Mouse (Mus musculus) liver, embryonic 12.5 days (tissue): ENCODE data around the gene Man1c1. TPM values are rescaled to one million over a fixed set of nuclear protein-coding genes. Genes with fewer than 3 reads are reported as not detected.

Experiments
- ATAC-seq: fragments of 200-750 bp; cut with Nextera tagmentation; 2 replicates; pipeline ENCODE4 v1.8.0; 2017; ENCODE audit warnings: moderate number of reproducible peaks, mild to moderate bottlenecking, moderate library complexity
- H3K27ac ChIP-seq: fragments of 300-500 bp; sonication (generic); 2 replicates; pipeline ENCODE4 v1.5.1; 2016; ENCODE audit warnings: mild to moderate bottlenecking
- H3K27me3 ChIP-seq: fragments of 300-500 bp; sonication (generic); replicated peaks from 2 replicates; pipeline ENCODE4 v1.6.1; 2016; ENCODE audit warnings: mild to moderate bottlenecking, moderate library complexity
- H3K36me3 ChIP-seq: fragments of 300-500 bp; sonication (generic); 2 replicates; pipeline ENCODE4 v1.6.1; 2016; ENCODE audit warnings: mild to moderate bottlenecking, moderate library complexity
- H3K4me1 ChIP-seq: fragments of 300-500 bp; sonication (generic); 2 replicates; pipeline ENCODE4 v1.6.1; 2016
- H3K4me2 ChIP-seq: fragments of 300-500 bp; sonication (generic); 2 replicates; pipeline ENCODE4 v1.6.1; 2016; ENCODE audit warnings: mild to moderate bottlenecking, moderate library complexity
- H3K4me3 ChIP-seq: fragments of 300-500 bp; sonication (generic); 2 replicates; pipeline ENCODE4 v1.5.1; 2016; ENCODE audit warnings: mild to moderate bottlenecking, moderate library complexity
- H3K9ac ChIP-seq: fragments of 300-500 bp; sonication (generic); 2 replicates; pipeline ENCODE4 v1.6.1; 2016; ENCODE audit warnings: mild to moderate bottlenecking, moderate library complexity
- H3K9me3 ChIP-seq: fragments of 300-500 bp; sonication (generic); replicated peaks from 2 replicates; pipeline ENCODE4 v1.6.1; 2016; ENCODE audit warnings: mild to moderate bottlenecking, moderate library complexity
- WGBS: fragments of 180-500 bp; shearing (Covaris S2); methylation state at CpG from one replicate; pipeline ENCODE4 v1.1.7; 2016; ENCODE audit not compliant: insufficient replicate concordance; 5-methylcytosine and 5-hydroxymethylcytosine counted together
- polyA plus RNA-seq: library from polyadenylated mRNA; unstranded; fragments of >200 nt; fragmentation: Nextera tagmentation; extraction: Ambion mirVana; gene quantifications from 2 replicates; pipeline ENCODE4 v1.2.1, GENCODE M21; 2016

Gene Man1c1
- polyA plus RNA-seq, 1 experiment from 2014 or later: 3.2 TPM

DNA sequence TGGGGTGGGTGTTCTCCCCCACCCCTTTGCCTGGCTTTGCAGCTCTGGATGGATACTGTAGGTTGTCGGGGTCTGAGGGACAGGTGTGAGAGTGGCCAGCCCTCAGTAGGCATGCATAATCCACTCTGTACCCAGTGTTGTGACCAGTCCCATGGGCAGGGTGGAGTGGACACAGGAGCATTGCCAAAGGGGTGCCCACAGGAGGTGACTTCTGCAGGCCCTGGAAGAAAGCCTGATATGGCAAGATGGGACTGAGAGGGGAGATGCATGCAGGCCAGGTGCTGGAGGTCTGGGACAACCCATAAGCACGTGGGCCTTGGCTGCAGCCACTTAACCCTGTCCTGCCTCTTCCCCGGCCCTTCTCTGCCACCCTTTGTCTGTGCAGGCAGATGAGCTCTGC, 16.3 kb upstream of the Man1c1 start:
- Histone ChIP-seq H3K4me1 (peaks cover 28% of the 10 kb centered on the region), H3K9ac (no peak overlapping the region), H3K27me3 (no peaks in the 10 kb centered on the region), H3K36me3 (no peaks in the 10 kb centered on the region), H3K9me3 (no peaks in the 10 kb centered on the region), H3K4me3 (no peak overlapping the region), H3K27ac (peak overlapping the region; percentile 80; the same call in 1 of the 2 replicates), H3K4me2 (peak overlapping the region; percentile 30; the same call in 1 of the 2 replicates)
- WGBS: 62% methylated on average over 3 of the region's 3 CpGs
- ATAC-seq: no peak

DNA sequence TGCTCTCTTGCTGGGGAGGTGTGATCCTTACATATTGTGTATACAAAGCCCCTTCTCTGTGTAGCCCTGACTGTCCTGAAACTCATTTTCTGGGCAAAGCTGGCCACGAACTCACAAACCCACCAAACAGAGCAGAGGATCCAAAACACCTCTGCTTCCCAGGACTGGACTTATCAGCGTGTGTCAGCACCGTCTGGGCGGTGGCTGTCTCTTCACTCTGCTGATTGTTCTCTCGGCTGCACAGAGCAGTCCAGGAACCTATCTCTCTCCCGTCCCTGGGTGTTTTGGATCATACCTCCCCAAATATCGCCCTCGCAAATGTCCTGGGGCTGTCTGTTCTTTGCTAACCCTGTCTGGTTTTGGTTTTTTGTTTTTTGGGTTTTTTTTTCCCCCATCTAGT, 15.4 kb upstream of the Man1c1 start:
- Histone ChIP-seq H3K9me3 (no peaks in the 10 kb centered on the region), H3K36me3 (no peaks in the 10 kb centered on the region), H3K4me2 (peak overlapping the region; percentile 30), H3K4me3 (no peak overlapping the region), H3K27ac (peak overlapping the region; percentile 80), H3K27me3 (no peaks in the 10 kb centered on the region), H3K4me1 (peaks cover 22% of the 10 kb centered on the region), H3K9ac (peak overlapping the region; percentile 51)
- peak; percentile 96 for ATAC-seq
- 26% methylated on average over 8 of the region's 8 CpGs for WGBS

DNA sequence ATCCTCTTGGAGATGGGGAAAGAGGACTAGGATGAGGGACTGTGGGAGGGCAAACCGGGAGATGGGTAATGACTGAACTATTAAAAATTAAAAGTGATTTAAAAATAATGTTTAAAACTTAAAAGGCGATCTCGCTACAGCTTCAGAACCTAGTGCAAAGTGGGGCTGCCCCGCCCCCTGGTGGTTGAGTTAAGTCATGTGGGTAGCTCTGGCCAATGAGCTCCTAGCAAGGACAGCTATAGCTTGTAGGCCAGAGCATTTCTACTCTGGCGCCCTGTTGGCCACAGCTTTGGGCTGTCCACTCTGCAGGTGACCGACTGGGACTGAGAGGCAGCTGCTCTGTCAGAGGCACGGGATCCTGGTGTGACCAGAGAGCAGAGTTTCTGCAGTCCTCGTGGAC, 9.8 kb upstream of the Man1c1 start:
- Histone ChIP-seq H3K36me3 (no peaks in the 10 kb centered on the region), H3K4me1 (peaks cover 29% of the 10 kb centered on the region), H3K9ac (no peak overlapping the region), H3K4me2 (peak overlapping the region; percentile 40), H3K27ac (no peak overlapping the region), H3K4me3 (no peak overlapping the region), H3K27me3 (no peaks in the 10 kb centered on the region), H3K9me3 (no peaks in the 10 kb centered on the region)
- ATAC-seq: peak; percentile 75
- WGBS: 8% methylated on average over 8 of the region's 8 CpGs

DNA sequence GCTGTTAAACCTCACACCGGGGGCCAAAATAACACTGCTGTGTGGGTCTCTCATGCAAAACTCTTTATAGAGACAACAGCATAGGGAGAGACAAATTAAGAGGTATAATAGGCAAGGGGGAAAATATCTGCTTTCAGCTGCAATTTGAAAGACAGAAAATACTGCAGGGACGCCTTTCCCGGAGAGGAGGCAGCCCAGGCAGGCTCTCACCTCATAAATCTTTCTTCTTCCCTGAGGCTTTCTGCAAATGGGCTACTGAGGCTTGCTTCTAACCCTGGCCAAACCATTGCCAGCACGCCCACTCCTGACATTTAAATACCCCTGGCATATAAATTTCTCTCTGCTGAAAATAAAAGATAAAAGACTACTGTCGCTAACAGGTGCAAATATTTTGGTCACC, 1.2 kb upstream of the Man1c1 start:
- H3K9ac ChIP-seq: no peak overlapping the region
- peaks cover 80% of the 10 kb centered on the region for H3K27me3 ChIP-seq
- H3K9me3 ChIP-seq: no peaks in the 10 kb centered on the region
- no peak overlapping the region for H3K4me3 ChIP-seq
- no peak overlapping the region for H3K27ac ChIP-seq
- H3K36me3 ChIP-seq: no peaks in the 10 kb centered on the region
- WGBS: 64% methylated on average over 5 of the region's 5 CpGs
- no peak for ATAC-seq
- H3K4me2 ChIP-seq: peak overlapping the region; percentile 96; the same call in 1 of the 2 replicates
- H3K4me1 ChIP-seq: peaks cover 38% of the 10 kb centered on the region

DNA sequence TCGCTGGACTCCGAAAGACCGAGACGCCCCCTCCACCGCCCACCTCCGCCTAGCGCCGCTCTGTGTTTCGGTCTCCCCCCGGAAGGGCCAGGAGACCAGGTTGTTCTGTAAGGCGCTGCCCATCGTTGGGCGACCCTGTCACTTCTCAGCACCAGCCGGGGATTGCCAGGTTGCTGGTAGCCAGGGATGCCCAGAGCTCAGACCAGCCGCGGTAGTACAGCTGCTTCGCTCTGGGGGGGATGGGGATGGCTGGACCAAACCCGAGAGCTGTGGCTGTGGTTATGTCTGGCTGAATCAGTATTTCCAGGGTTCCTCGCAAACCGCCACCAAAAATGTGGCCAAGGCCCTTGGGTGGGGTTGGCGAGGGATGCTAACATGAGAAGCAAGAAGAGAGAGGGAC, 500 bp upstream of the Man1c1 start:
- no peaks in the 10 kb centered on the region for H3K36me3 ChIP-seq
- no peak for ATAC-seq
- 1% methylated on average over 21 of the region's 21 CpGs for WGBS
- peak overlapping the region; percentile 64 for H3K4me3 ChIP-seq
- peaks cover 37% of the 10 kb centered on the region for H3K4me1 ChIP-seq
- peaks cover 85% of the 10 kb centered on the region for H3K27me3 ChIP-seq
- no peaks in the 10 kb centered on the region for H3K9me3 ChIP-seq
- H3K27ac ChIP-seq: no peak overlapping the region
- H3K9ac ChIP-seq: peak overlapping the region; percentile 55
- H3K4me2 ChIP-seq: peak overlapping the region; percentile 96

DNA sequence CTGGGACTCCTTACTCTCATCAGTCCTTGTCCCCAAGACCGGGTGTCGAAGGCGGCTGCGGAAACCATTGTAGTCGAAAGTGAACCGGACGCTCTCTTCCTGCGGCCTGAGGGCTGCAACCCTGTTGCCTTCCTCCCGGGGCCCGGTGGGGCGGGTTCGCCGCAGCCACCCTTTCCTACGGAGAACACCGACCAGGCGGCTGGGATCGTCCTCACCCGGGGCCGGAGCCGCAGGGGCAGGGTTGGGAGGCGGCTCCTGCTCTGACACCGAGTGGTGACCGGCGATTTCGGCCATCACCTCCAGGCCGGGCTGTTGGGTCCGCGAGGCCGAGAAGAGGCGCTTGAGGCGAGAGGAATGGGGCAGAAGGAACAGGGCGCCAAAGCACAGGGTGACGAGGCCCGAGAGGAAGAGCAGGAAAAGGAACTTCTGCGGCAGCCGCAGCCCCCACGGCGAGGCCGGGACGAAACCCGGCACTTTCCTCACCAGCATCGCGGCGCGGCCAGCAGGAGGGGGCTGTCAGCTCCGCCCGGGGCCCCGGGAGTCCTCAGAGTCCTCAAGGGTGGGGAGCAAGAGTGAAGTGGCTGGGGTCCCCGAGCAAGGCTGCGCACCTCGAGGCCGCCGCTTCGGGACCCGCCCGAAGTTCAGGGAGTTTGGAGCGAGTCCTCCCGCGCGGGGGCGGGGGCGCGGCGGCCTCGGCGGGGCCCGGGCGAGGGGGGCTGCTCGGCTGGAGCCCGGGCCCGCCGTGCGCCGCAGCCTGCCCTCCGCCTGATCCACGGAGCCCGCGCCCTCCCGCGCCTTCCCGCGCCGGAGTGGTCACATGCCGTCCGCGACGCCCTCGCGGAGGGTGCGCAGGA, 882 bp downstream of the Man1c1 start:
- WGBS: under 1% methylated on average over 90 of the region's 90 CpGs
- Histone ChIP-seq H3K27ac (no peak overlapping the region), H3K36me3 (no peaks in the 10 kb centered on the region)

DNA sequence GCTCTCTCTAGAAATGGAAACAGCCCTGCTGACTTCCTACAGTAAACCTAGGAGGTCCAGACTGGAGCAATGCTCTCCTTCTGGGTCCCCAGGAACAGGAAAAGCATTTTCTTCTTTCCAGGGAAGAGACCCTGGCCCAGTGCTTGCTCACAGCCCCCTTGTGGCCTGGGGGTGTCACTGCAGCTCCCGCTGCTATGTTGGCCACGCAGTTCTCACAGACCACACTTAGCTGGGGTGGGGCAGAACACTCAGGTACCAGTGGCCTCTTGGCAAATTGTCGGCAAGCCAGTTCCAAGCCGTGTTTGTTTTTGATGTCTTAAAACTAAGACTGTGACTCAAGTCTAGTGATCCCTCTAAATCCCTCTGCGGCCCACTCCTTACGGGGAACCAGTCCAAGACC, 2.2 kb downstream of the Man1c1 start:
- no peak overlapping the region for H3K9ac ChIP-seq
- H3K9me3 ChIP-seq: no peaks in the 10 kb centered on the region
- H3K4me2 ChIP-seq: peak overlapping the region; percentile 96
- H3K36me3 ChIP-seq: 0 out of 2 replicates have a peak, but pooled peaks cover 5% of the 10 kb centered on the region
- ATAC-seq: no peak
- 30% methylated on average over 6 of the region's 6 CpGs for WGBS
- peaks cover 29% of the 10 kb centered on the region for H3K4me1 ChIP-seq
- no peak overlapping the region for H3K27ac ChIP-seq
- peak overlapping the region; percentile 64 for H3K4me3 ChIP-seq
- peaks cover 72% of the 10 kb centered on the region for H3K27me3 ChIP-seq

More for the DNA sequence above, 882 bp downstream of the Man1c1 start:
- peak overlapping the region; percentile 96 for H3K4me2 ChIP-seq
- H3K4me1 ChIP-seq: peaks cover 29% of the 10 kb centered on the region
- peak overlapping the region; percentile 64 for H3K4me3 ChIP-seq
- ATAC-seq: no peak
- H3K9me3 ChIP-seq: no peaks in the 10 kb centered on the region
- peaks cover 85% of the 10 kb centered on the region for H3K27me3 ChIP-seq
- peak overlapping the region; percentile 67 for H3K9ac ChIP-seq

DNA sequence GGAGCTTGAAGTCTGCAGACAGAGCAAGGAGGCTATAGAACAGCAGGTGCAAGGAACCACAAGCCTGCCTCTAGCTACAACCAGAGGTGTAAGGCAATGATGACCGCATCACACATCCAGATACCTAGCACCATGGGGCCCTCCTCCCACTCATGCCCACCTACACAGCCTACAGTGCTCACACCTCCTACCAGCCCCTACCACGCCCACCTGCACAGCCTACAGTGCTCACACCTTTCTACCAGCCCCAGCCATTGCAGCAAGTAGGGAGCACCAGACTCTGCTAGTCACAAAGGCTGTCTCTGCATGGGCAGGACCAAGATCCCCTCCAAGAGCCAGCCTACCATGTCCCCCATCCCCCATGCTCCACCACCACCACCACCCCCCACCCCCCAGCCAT, 3.2 kb downstream of the Man1c1 start:
- 81% methylated on average over 2 of the region's 2 CpGs for WGBS
- no peak for ATAC-seq
- Histone ChIP-seq H3K36me3 (0 out of 2 replicates have a peak, but pooled peaks cover 5% of the 10 kb centered on the region), H3K4me2 (no peak overlapping the region), H3K27me3 (peaks cover 63% of the 10 kb centered on the region), H3K4me1 (peaks cover 29% of the 10 kb centered on the region), H3K9ac (no peak overlapping the region), H3K27ac (no peak overlapping the region), H3K4me3 (no peak overlapping the region), H3K9me3 (no peaks in the 10 kb centered on the region)

DNA sequence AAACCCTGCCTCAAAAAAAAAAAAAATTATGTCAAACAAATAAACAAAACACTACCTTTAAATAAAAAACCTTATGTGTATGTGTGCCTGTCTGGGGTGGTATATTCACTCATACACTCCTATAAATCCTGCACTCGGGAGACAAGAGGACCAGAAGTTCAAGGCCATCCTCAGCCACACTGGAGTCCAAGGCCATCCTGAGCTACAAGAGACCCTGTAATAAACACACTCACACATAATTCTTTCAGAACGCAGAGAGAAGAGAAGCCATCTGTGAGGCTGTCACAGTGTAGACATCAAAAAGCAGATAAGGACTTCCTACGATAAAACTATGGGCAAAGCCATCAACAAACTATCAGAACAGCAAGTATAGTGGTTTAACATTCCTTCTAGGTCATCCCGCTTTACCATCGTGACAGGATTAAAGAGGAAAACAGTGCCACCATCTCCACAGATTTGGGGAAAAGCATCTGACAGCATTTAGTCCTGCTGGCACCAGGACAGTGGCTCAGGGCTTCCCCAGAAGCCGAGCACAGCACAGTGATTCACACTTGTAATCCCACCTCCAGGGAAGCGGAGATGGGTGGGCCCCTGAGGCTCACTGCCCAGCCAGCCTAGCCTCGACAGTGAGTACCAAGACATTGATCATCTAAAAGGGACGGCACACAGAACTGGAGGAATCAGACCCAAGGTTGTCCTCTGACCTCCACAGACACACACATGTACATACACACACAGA, 10.7 kb downstream of the Man1c1 start:
- Histone ChIP-seq H3K4me2 (no peak overlapping the region), H3K9ac (no peak overlapping the region), H3K4me3 (no peak overlapping the region), H3K27ac (no peak overlapping the region), H3K27me3 (no peaks in the 10 kb centered on the region), H3K4me1 (no peaks in the 10 kb centered on the region), H3K36me3 (peaks cover 15% of the 10 kb centered on the region; the same call in 1 of the 2 replicates), H3K9me3 (peaks cover 4% of the 10 kb centered on the region; the same call in 1 of the 2 replicates)
- no peak for ATAC-seq
- 59% methylated on average over 9 of the region's 9 CpGs for WGBS

DNA sequence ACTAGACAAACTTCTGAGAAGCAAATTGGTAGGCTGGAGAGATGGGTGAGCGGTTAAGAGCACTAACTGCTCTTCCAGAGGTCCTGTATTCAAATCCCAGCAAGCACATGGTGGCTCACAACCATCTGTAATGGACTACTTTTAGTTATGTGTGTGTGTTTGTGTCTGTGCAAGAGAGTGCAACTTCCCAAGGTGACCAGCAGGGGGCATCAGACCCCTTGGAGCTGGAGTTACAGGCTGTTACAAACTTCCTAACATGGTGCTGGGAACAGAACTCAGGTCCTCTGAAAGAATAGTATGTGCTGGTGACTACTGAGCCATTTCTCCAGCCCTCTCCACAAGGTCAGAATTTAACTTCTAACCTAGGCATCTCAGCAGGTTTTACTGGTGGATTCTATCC, 11.7 kb downstream of the Man1c1 start:
- 64% methylated on average over 1 of the region's 1 CpGs for whole genome bisulfite sequencing

DNA sequence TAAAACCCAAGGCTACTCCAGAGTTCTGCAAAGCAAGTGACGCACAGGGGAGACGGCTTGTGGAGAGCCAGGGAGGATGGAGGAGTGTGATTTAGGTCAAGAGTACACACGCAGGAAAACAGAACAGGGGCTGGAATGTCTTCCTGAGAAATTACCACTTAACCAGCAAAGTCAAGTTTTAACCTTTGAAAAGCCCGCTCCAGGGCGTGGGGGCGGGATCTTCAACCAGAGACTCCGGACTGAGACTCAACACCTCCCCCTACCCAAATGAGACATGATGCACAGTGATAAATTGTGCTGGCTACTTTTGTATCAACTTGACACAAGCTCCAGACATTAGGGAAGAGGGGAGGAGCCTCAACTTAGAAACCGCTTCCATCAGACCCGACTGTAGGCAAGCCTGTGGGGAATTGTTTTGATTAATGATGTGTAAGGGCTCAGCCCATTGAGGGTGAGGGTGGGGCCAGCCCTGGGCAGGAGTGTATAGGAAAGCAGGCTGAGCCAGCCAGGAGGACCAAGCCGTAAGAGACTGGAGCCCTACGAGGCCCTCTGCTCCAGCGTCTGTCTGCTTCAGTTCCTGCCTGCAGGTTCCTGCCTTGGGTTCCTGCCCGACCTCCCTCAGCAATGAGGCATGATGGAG, 17.9 kb downstream of the Man1c1 start:
- no peak overlapping the region for H3K4me3 ChIP-seq
- no peak for ATAC-seq
- no peak overlapping the region for H3K27ac ChIP-seq
- H3K4me2 ChIP-seq: no peak overlapping the region
- peaks cover 14% of the 10 kb centered on the region; the same call in 1 of the 2 replicates for H3K36me3 ChIP-seq
- peaks cover 19% of the 10 kb centered on the region for H3K9me3 ChIP-seq
- H3K9ac ChIP-seq: no peak overlapping the region
- H3K27me3 ChIP-seq: 0 out of 2 replicates have a peak, but pooled peaks cover 4% of the 10 kb centered on the region
- 83% methylated on average over 13 of the region's 13 CpGs for WGBS
- peaks cover 16% of the 10 kb centered on the region for H3K4me1 ChIP-seq

More for the DNA sequence above, 11.7 kb downstream of the Man1c1 start:
- no peak overlapping the region for H3K9ac ChIP-seq
- peaks cover 10% of the 10 kb centered on the region; the same call in 1 of the 2 replicates for H3K36me3 ChIP-seq
- peaks cover 4% of the 10 kb centered on the region; the same call in 1 of the 2 replicates for H3K9me3 ChIP-seq
- ATAC-seq: no peak
- no peak overlapping the region for H3K4me2 ChIP-seq
- H3K4me3 ChIP-seq: no peak overlapping the region
- H3K4me1 ChIP-seq: no peaks in the 10 kb centered on the region
- H3K27ac ChIP-seq: no peak overlapping the region
- no peaks in the 10 kb centered on the region for H3K27me3 ChIP-seq
